Mouse (Mus musculus) hindlimb bud, embryonic 11.5 days (tissue): ENCODE data around the gene Egfem1.

Source experiments
- DNase-seq: peaks from one replicate; pipeline ENCODE4 v3.0.0-alpha.2; 2012; ENCODE audit warnings: low read depth, low spot score; ENCODE audit errors: extremely low spot score

The Egfem1 gene

GRCm38 (mm10) chr3:29081952-29082295, at the start of gene Egfem1:
Egfem1 (plus strand) TSS chr3:29082023.
- DNase-seq, result no peak

- DNase-seq, result no peak
Observed at GRCm38 (mm10) chr3:29033107-29033506, 48.7 kb upstream of the Egfem1 start.

- no peak for DNase-seq
Observed at GRCm38 (mm10) chr3:29036146-29036545, 45.7 kb upstream of the Egfem1 start.

GRCm38 (mm10) chr3:29036620-29037019, 45.2 kb upstream of the Egfem1 start:
- no peak for DNase-seq

- DNase-seq, result no peak
Observed at GRCm38 (mm10) chr3:29040064-29040463, 41.8 kb upstream of the Egfem1 start.

GRCm38 (mm10) chr3:29046281-29046680, 35.5 kb upstream of the Egfem1 start:
- no peak for DNase-seq

GRCm38 (mm10) chr3:29047273-29047932, 34.4 kb upstream of the Egfem1 start:
- DNase-seq, result no peak

GRCm38 (mm10) chr3:29063156-29063555, 18.7 kb upstream of the Egfem1 start:
- no peak for DNase-seq

- DNase-seq, result no peak
Observed at GRCm38 (mm10) chr3:29068428-29069098, 13.3 kb upstream of the Egfem1 start.

GRCm38 (mm10) chr3:29071315-29071714, 10.5 kb upstream of the Egfem1 start:
- no peak for DNase-seq

GRCm38 (mm10) chr3:29081517-29081916, 306 bp upstream of the Egfem1 start:
- no peak for DNase-seq

GRCm38 (mm10) chr3:29082296-29082995, 623 bp downstream of the Egfem1 start:
- DNase-seq, result no peak

GRCm38 (mm10) chr3:29082996-29083350, 1.1 kb downstream of the Egfem1 start:
- DNase-seq, result no peak

- DNase-seq, result no peak
Observed at GRCm38 (mm10) chr3:29098467-29098866, 16.6 kb downstream of the Egfem1 start.

GRCm38 (mm10) chr3:29106016-29106723, 24.3 kb downstream of the Egfem1 start:
- no peak for DNase-seq

- no peak for DNase-seq
Observed at GRCm38 (mm10) chr3:29107134-29107533, 25.3 kb downstream of the Egfem1 start.

- DNase-seq, result no peak
Observed at GRCm38 (mm10) chr3:29110321-29110720, 28.5 kb downstream of the Egfem1 start.

- no peak for DNase-seq
Observed at GRCm38 (mm10) chr3:29114517-29114916, 32.7 kb downstream of the Egfem1 start.

- DNase-seq, result no peak
Observed at GRCm38 (mm10) chr3:29117379-29117778, 35.6 kb downstream of the Egfem1 start.

GRCm38 (mm10) chr3:29122556-29122955, 40.7 kb downstream of the Egfem1 start:
- no peak for DNase-seq

- no peak for DNase-seq
Observed at GRCm38 (mm10) chr3:29132054-29132931, 50.5 kb downstream of the Egfem1 start.
